Mouse (Mus musculus) frontal cortex, postnatal 14 days (tissue): ENCODE results near the gene Txndc5.
A peak's percentile ranks its signal among the peaks of the same experiment; 100 is the strongest.

ENCODE experiments used
- DNase-seq, 2 experiments: peaks; one replicate each; pipeline ENCODE4 v3.0.0; 2022; ENCODE audit warnings: low spot score in 2 of 2

The Txndc5 gene

DNA sequence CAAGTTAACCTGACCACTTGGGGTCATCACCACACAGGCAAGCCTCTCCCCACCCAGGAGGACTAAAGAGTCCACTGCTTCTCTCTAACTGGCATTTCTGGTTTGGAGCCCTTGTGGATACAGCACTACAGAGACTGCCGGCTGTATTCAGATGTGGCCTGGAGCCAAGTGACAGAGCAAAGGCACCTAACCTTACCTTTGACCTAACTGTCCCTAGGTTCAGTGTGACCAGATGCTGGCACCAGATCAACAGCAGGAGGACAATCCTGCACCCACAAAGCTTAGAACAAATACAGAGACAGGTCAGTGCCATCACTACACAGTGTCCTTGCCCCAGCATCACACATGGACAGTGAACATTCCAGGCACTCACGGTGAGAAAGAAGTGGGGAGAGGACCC is 2.5 kb downstream of the Txndc5 start:
- DNase-seq = no peak

DNA sequence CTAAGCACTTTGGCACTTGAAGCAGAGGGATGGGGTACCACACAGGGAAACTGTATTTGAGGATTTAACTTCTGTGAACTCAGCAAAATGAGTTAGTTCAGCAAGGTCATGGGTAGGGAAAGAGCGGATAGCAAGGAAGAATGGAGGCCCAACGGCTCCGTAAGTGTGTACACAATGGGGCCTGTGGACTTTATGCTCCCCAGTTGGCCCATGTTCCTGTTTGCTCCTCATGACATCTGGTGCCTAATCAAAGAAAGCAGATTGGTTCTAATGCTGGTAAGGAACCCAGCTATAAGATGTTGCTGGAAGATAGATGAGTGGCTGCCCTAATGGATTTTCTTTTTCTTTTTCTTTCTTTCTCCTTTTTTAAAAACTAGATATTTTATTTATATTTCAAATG is 3.4 kb downstream of the Txndc5 start:
- no peak for DNase-seq

DNA sequence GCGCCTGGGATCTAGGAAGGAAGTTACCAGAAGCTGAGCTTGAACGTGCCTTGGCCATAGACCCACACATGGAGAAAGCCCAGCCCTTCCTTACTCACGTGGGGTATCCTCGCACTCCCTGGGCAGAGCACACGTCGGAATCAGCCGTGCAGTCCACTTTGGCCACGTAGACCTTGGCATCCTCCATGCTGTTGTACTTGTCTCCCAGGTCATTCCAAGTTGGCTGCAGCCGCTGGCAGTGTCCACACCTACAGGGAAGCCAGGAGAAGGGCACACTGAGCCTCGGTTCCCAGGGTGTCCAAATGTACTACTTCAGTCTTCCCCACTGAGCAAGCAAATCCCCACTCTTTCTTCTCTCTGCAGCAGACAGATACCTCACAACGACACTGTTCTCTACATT is 5.4 kb downstream of the Txndc5 start:
- no peak for DNase-seq

DNA sequence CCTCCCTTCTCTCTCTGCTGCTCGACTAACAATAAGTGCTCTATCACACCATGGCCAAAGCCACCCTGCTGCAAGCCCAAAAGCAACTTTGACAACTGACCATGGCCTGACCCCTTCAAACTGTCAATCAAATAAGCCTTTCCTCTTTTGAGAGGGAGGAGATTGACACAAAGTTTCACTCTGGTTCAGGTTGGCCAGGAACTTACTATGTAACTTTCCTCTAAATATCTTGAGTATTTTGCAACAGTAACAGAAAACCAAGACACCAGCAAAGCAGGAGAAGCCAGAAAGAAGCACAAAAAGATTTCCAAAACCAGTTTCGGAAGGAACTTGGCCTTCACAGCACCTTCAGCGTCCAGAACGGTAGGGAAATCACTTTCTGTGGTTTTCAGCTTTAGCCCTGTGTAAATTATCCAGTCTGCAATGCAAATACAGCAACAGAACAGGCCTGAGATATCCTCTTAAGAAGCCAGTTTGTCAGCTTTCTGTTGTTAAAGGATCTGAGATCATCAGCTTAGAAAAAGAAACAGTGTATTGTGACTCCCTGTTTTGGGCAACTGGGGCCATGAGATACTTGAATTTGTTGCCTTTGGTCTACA is 6.5 kb downstream of the Txndc5 start:
- DNase-seq = no peak

DNA sequence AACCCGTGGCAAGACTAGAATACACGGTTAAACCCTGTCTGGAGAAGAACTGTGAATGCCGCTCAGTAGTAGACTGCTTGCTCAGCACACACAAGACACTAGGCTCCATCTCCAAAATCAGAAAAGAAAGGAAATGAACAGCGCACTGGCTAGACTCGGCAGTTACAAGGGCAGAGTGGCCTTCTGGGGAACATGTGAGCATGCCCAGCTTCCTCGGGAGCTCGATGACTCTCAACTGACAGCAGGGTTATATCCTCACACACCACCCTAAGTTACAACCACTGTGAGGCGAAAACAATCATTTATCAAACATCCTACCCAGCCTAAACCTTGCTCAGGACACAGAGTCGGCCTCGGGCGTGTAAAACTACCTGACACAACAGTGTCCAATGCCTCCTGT is 8.3 kb downstream of the Txndc5 start:
- DNase-seq = no peak

DNA sequence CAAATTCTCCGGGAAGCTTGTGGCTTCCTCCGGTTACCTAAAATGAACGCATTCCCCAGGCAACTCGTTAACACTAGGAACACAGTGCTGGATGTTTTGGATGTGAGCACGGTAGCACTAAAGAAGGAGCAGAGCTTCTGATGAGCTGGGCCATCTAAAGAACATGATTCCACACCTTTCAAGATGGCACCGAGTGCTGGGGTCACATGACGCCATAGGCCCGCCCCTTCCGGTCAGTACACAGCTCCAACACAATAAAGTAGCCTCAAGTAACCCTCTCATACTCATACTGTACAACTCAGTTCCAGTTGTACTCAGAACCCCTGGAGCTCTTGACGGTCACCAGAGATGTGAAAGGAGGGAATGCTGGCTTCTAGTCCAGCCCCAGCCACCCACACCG is 12.0 kb downstream of the Txndc5 start:
- no peak for DNase-seq

DNA sequence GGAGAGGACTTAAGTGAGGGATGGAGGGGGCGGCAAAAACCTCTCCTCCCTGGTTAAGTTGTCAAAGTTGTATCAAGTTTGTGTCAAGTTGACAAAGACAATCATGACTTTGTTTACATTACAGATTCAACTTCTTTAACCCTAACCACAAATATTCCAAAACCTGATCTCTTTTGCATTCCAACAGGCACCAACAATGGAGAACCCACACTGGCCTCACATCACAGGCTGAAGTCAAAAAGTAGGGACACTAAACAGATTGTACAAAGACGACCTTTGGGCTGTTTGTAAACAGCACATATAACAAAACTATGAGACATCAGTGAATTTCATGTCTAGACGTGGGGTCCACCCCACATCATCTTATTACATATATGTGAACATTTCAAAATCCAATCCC is 12.8 kb downstream of the Txndc5 start:
- DNase-seq = no peak

DNA sequence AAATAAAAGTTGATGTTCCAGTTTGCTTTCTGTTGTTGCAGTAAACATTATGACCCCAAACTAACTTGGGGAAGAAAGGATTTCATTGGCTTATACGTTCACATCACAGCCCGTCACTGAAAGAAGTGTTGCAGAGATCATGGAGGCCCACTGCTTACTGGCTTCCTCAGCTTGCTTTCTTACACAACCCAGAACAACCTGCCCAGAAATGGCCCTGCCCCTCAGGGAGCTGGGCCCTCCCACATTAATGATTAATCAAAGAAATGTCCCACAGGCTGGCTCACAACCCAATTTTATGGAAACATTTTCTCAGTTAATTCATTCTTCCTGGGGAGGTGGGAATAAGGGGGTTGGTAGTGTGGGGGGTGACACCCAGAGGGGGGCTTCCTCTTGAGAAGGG is 13.2 kb downstream of the Txndc5 start:
- DNase-seq = no peak

DNA sequence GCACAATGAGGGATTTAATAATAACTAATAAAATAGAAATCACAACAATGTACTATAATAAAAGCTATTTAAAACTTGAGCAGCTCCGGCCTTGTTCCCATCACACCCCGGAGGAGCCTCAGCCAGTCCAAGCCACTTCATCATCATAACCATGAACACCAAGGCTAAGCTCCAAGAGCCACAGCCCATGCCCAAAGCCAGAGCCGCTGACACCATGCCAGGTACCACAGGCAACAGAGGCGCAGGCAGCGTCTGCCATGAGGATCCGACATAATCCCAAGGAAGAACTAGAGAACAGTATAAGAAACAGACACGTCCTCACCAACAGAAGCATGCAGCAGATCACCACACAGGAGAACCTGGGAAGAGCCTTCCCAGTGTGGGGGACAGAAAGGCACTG is 14.7 kb downstream of the Txndc5 start:
- no peak for DNase-seq

DNA sequence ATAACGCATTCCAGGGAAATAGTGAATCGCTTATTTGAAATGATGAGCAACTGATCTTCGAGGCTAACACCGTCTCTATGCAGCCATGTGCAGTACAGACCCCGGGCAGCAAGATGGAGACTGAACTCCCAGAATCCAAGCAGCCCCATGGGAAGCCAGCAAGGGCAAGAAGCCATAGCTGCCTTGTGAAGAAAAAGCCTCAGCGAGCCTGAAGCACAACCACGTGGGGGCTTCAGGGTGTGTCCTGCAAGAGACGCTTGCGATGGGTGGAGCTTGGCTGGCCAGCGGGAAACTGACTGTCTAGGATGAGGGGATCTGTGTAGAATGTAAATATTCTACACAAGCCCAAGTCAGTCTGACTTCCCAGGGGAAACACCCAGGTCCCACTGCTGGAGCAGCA is 16.6 kb downstream of the Txndc5 start:
- no peak for DNase-seq

DNA sequence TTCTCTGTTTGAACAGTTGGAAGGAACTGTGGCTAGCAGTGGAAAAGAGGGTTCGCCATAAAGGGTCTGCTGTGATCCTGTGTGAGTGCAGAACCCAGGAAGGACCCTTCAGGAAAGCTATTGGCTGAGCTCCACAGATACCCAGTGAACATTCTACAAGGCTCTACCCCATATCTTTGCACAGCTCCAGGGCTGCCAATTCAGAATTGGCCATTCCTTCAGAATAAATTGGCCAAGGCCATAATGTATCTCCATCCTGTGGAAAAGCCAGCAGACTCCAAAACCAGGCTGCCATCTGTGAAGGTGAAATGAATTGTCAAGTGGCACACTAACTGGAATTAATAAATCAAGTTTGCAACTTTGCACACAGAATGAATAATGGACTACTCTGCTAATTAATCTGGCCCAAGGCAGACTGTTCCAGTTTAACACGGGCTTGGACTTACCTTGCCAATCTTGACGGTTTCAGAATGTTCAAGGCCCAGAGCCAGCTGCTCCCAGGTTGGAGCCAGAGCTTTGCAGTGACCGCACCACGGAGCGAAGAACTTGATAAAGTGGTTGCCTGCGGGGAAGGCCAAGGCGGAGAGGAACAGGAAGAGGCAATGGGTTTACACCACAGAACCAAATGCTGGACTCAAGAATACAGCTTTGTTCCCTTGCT is 18.8 kb downstream of the Txndc5 start:
- no peak for DNase-seq

DNA sequence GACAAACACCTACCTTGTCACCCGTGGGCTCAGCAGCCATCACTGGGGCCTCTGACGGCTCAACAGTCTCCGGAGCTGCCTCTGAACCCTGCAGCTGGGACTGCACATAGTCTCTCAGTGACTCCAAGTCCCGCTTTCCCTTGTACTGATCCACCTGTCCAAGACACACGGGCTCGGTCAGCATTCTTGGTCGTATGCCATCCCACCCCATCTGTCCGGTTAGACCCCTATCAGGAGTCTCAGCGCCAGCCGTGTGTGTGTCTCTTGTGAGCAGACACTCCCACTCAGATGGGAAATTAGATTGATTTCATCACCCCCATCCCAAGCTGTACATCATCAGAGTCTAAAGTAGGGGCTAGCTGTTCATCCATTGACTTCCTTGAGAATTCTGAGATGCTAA is 21.7 kb downstream of the Txndc5 start:
- DNase-seq = no peak

DNA sequence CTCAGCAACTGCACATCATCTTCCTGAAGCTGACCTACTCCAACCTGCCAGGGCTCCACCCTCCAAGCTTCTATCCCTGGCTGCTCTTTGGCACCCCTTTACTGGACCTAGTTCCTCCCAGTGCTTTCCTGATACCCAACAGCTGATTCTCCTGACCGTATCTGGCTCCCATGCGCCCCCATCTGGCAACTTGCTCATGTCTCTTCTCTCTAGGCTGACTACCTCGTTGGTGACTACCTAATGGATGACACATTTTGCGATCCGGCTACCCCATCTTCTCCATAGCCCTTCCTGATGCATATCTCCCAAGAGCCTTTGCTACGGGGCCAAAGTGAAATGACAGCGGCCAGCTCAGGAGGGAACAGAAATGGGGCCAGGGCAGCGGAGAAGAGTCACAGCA is 22.3 kb downstream of the Txndc5 start:
- peak in 1 of 2 experiments; percentile 37 for DNase-seq

DNA sequence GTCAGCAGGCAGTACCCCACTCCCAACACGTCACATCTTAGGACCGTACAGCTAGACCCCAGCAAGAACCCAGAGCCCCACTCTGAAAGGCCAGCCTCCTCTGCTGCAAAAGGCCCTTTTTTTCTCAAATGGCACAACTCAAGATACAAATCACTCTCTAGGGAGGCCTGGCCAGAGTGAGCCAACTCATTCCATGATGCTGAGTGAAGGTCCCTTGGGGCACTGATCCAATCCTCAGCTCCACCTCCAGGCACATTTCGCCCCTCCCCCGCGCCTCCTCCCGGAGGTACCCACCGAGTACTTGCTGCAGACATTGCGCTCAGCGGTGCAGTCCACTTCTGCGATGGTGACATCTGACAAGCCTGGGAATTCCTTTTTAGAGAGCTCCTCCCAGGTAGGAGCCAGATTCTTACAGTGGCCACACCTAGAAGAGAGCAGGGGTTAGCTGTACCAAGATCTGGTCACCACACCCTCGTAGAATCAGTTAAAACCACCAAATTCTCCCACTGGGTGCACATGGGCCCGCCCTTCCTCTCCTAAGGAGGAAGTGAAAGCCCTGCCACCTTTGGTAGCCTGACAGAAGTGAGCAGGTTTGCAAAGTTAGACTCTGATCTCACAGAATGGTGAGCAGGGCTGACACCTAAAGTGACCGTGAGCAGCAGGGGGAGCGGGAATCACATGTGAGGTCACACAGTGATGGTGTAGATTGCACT is 25.3 kb downstream of the Txndc5 start:
- DNase-seq = no peak

DNA sequence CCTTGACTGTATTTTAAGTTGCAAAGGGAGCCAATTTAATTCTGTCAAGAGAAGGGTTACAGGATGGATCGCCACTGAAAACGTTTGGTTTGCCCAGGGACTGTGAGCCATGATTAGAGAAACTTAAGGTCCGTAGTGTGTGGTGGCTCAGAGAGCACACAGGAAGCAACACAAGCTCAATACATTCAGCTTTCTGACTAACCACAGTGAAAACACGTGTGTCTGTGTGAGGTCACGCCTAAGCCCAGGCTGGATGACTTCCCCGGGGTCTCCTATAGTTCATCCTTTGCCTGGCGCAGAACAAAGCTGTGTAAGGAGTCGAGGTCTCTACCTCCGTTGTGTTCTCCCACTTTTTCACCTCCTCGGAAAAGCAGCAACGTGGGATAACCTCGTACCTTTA is 27.3 kb downstream of the Txndc5 start:
- DNase-seq = no peak

DNA sequence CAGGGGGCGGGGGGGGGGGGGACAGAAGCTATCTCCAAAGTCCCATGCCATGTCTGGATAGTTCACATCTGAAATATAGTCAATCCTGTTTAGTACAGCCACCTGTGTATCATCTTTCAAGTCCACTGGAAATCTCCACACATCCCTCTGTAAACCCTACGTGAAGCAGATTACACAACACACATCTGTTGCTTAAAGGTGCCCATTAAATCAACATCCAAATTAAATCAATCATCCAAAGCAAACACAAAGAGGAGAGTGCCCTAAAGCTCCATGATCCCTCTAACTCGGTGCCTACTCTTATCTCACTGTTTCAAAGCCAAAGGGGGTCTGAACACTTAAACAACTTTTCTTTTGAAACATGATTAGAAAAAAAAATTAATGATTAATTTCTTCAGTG is 31.9 kb downstream of the Txndc5 start:
- no peak for DNase-seq

DNA sequence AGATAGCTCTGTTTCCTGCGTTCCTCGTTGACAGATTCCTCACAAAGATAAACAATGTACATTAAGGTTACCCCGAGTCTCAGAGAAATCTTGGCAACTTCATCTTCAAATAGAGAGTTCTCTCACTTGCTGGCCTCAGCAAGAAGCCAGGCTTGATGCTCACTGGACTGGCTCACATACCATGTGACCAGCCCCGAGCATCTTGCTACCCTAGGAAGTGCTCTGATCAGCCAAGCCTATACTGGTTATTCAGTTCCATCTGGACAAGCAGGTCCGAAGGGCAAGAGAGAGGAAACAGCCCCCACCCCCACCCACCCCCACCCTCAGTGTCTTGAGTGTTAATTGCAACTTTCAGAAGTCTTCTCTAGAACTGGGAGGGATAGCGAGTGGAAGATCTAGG is 41.9 kb downstream of the Txndc5 start:
- DNase-seq = no peak

DNA sequence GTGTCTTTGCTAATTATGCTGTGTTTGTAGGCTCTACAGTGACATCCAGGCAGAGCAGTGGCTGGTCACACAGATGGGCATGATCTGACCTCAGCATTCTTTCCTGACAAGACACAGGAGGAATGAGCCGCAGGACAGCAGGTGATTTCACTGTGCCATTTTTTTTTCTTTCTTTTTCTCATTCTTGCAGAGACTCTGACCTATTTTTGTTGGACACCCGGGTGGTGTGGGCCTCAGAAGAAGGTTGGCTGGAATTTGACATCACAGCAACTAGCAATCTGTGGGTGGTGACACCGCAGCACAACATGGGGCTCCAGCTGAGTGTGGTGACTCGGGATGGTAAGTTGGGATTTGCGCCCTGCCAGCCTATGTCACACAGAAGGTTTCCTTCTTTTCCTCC is 43.9 kb downstream of the Txndc5 start:
- no peak for DNase-seq

DNA sequence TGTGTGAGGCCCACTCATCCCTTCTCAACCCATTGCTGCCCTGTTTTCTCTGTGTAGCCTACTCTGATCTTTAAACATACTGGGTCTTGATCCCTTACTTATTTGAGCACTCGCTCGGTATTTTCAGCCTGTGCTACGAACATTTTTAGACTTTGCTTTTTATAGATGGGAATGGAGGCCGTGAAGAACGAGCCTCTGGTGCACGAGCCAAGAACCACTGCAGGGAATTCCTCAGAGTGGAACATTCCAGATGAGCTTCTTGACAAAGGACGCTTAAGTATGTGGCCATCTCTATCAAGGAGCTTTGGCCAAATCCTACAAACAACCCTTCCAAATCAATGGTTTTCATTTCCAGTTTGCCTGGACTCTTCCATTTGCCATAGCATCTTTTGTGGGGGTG is 47.6 kb downstream of the Txndc5 start:
- no peak for DNase-seq

DNA sequence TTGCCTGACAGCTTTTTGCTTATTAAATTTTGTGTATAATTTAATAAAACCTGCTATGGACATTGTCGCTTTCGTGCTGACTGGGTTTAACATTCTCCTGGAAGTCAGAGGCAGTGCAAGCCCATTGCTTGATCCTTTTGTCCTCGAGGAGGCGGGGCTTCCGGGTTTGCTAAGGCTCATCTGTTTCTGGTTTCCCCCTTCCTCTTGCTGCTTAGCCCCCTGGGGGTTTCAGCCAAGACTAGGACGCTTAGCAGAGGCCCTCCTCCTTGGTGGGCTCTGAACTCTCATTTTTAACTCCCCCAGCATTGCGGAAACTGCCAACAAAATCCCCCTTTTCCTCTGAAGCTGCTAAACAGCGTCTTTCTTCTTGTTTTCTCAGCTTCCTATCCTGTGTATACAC is 51.7 kb downstream of the Txndc5 start:
- DNase-seq = no peak

DNA sequence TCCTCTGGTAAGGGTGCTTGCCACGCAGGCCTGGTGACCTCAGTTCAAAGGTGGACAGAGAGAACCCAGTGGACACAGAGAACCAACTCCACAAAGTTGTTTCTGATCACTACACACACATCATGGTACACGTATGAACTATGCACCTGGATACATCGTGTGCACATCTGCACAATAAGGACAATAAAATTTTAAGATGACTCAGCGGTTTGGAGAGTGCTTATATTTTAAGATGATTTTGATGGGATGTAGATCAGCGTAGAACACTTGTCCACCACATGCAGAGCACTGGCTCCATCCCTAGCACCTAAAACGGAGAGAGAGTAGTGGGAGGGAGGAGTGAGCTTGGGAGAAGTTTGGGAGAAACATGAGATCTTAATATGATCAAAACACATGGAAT is 55.1 kb downstream of the Txndc5 start:
- DNase-seq = no peak

DNA sequence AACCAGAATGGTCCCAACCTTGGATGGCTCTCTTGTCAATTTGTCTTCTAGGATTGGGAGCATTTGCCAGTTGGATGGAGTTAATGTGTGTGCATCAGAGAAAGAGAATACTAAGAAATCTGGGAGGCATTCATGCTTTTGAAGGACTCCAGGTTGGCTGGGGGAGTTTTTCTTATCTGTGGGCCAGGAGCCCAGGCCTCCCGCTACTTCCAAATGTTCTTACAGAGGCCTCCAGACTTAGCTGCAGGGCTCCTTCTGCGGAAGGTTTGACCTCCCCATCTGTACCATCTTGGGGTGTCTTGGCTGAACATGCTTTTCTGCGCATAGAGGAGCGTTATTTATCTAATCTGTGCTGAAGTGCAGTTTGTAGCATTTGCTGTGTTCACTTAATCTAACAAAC is 56.0 kb downstream of the Txndc5 start:
- DNase-seq = no peak

DNA sequence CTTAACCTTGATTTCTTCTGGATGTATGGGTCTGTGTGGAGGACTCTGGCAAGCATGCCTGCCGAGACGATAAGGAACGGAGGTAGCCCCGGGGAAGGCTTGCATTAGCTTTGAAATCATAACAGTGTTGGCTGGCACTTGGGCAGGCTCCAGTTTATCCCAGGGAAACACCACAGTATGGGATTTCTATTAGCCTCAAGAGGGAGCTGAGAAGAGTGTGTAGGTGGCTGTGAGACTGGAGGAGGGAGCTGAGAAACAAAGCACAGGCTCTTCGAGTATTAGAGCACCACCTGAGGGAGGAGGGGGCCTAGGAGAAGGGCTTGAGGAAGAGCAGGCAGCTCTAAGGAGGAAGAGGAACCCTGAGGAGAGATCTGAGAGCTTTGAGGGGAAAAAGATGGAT is 57.7 kb downstream of the Txndc5 start:
- DNase-seq = no peak

DNA sequence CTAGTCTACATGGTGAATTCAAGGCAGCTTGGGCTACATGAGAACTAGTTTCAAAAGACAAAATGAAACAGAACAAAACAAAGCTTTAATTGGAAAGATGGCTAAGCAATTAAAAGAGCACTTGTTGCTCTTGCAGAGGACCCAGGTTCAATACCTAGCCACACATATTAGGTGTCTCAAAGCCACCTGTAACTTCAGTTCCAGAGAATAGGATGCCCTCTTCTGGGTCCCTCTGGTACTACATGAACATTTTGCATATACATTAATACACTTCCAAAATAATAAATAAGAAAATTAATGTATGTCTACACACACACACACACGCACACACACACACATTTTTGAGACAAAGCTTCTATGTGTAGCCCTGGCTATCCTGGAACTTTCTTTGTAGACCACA is 65.2 kb downstream of the Txndc5 start:
- DNase-seq = no peak
